Mouse (Mus musculus) right cerebral cortex, postnatal 10 days (tissue): ENCODE results near the gene Cdc26.

Experiments used
- DNase-seq, 2 experiments: peaks; one replicate each; pipeline ENCODE4 v3.0.0; 2021; ENCODE audit warnings: low spot score in 2 of 2

Cdc26 gene

GRCm38 (mm10) chr4:62408601-62409282, at the start of gene Cdc26, which contains the start of gene Prpf4:
Gene Cdc26, minus strand, starts transcription at chr4:62408642.
Gene Prpf4, plus strand, starts transcription at chr4:62408797.
- peak; percentile 99 to 100 for DNase-seq

GRCm38 (mm10) chr4:62454995-62455394, 46.6 kb upstream of the Cdc26 start:
- peak in 1 of 2 experiments; percentile 41 for DNase-seq

GRCm38 (mm10) chr4:62440986-62441385, 32.5 kb upstream of the Cdc26 start:
- DNase-seq = no peak

- DNase-seq = no peak
These were observed 32.1 kb upstream of the Cdc26 start for GRCm38 (mm10) chr4:62440544-62440943.

- DNase-seq = no peak
These were observed 31.4 kb upstream of the Cdc26 start for GRCm38 (mm10) chr4:62439793-62440192.

- no peak for DNase-seq
These were observed 29.4 kb upstream of the Cdc26 start for GRCm38 (mm10) chr4:62437871-62438270.

- no peak for DNase-seq
These were observed 28.9 kb upstream of the Cdc26 start for GRCm38 (mm10) chr4:62437256-62437778.

GRCm38 (mm10) chr4:62435081-62435480, 26.6 kb upstream of the Cdc26 start, which contains the start of gene Rnf183:
Gene Rnf183, minus strand, starts transcription at chr4:62435252.
- no peak for DNase-seq

GRCm38 (mm10) chr4:62433939-62434870, 25.8 kb upstream of the Cdc26 start:
- no peak for DNase-seq

GRCm38 (mm10) chr4:62431522-62431921, 23.1 kb upstream of the Cdc26 start:
- DNase-seq = no peak

- DNase-seq = no peak
These were observed 22.2 kb upstream of the Cdc26 start for GRCm38 (mm10) chr4:62430678-62431077.

GRCm38 (mm10) chr4:62429616-62430015, 21.2 kb upstream of the Cdc26 start:
- no peak for DNase-seq

GRCm38 (mm10) chr4:62427978-62428758, 19.7 kb upstream of the Cdc26 start:
- DNase-seq = no peak

- no peak for DNase-seq
These were observed 17.4 kb upstream of the Cdc26 start for GRCm38 (mm10) chr4:62425891-62426290.

GRCm38 (mm10) chr4:62419091-62419490, 10.6 kb upstream of the Cdc26 start:
- DNase-seq = no peak

GRCm38 (mm10) chr4:62418448-62418847, 10.0 kb upstream of the Cdc26 start:
- DNase-seq = peak; percentile 46 to 66

- DNase-seq = no peak
These were observed 3.2 kb upstream of the Cdc26 start for GRCm38 (mm10) chr4:62411606-62412005.

- no peak for DNase-seq
These were observed 1.9 kb upstream of the Cdc26 start for GRCm38 (mm10) chr4:62410325-62410724.

GRCm38 (mm10) chr4:62409615-62410014, 1.2 kb upstream of the Cdc26 start:
- DNase-seq = no peak

GRCm38 (mm10) chr4:62407730-62408582, 486 bp downstream of the Cdc26 start:
- DNase-seq = peak; percentile 58 to 64

- DNase-seq = no peak
These were observed 2.3 kb downstream of the Cdc26 start for GRCm38 (mm10) chr4:62406133-62406532.
